Mouse (Mus musculus) heart, postnatal 14 days (tissue): ENCODE data around the gene Spint1. TPM values are rescaled to one million over a fixed set of nuclear protein-coding genes. Genes with fewer than 3 reads are reported as not detected.

Source experiments
- DNase-seq, 2 experiments: peaks; one replicate each; pipeline ENCODE4 v3.0.0; 2021 to 2022
- intact Hi-C: fragments of 180-260 bp; cut with DNase I; formaldehyde crosslinking; loops from one replicate; pipeline ENCODE4 v1.15.1; 2025
- total RNA-seq, 2 experiments: library from RNA; stranded (reverse); gene quantifications; 2 replicates each; pipeline ENCODE4 v1.2.3; 2021

The Spint1 gene
- total RNA-seq, 2 experiments from 2014 or later: 0.17 to 0.26 TPM

DNA sequence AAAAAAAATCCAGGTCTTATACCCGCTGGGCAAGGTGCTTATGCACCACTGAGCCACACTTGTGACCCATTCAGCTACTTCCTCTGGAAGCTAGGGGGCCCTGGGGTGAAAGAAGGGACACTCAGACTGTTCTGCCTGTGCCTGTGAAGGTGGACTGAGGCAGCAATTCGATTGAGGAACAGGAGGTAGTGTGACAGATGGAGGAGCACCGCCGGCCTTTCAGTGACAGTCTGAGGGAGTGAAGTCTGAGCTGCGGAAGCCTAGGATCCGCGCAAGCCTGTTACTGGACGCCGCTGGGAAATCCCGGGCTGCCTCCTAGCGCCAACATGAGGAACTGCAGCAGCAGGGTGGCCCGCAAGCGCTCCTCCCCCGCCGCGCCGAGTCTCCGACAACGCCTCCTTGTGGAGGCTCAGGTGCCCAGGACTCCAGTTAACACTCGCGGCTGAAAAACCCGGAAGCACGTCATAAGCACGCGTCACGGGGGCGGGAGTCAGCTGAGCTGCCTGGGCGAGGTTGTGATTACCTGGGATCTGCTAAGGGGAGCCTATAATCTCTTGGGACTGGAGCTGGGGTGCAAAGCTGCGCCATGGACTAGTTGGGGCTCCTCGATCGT is 51.2 kb downstream of the Spint1 start, which contains the start of gene Vps18:
Vps18 (plus strand) TSS at position 471 of the 613 bp plus-strand sequence.
- peak; percentile 97 to 99 for DNase-seq
- intact Hi-C loops: loop anchor here (1.0 to 5.0 kb wide), 2 partner anchors 37 to 251 kb away; no protein-coding TSS in a partner anchor

DNA sequence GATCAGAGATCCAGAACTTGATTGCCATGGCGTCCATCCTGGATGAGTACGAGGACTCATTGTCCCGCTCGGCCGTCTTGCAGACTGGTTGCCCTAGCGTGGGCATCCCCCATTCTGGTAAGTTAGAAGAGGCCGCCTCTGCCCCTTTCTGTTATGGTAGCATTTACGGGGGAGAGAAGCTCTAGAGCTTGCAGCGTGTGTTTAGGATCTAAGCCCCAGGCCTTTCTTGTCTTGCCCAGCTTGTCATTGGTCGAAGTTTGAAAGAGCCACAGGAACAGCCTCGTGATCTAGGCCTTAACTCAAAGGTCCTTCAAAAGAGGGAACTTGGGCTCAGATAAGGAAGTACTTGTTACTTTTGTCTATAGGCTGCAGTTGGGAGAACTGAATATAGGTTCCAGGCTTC is 51.9 kb downstream of the Spint1 start:
- DNase-seq: peak in 1 of 2 experiments; percentile 29
- intact Hi-C loops: loop anchor here (5.0 kb wide), 1 partner anchor 252 kb away; no protein-coding TSS in a partner anchor

DNA sequence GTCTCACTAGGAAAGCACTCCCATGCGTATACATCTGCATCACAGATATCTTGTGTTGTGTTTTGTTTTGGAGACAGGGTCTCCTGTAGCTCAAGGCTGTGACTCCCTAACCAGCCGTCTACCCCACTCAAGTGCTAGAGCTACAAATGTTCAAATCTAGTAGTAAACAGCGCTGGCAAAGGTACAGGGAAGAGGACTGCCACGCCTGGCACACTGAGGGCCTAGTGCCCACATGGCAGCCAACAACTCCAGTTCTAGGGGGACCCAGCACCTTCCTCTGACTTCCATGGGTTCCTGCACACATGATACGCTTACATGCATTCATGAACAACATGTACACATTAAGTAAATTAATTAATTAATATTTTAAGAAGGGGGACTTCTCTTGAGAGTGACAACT is 55.1 kb downstream of the Spint1 start:
- no peak for DNase-seq
- intact Hi-C loops: no loop called here

DNA sequence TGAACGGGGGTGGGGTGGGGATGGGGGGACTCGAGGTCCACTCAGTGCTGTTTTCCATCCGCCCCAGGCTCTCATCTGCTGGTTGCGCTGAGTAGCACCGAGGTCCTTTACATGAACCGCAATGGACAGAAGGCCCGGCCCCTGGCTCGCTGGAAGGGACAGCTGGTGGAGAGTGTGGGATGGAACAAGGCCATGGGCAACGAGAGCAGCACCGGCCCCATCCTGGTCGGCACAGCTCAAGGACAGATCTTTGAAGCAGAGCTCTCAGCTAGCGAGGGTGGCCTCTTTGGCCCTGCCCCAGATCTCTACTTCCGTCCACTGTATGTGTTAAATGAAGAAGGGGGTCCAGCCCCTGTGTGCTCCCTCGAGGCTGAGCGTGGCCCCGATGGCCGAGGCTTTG is 55.7 kb downstream of the Spint1 start:
- intact Hi-C loops: no loop called here
- DNase-seq: no peak

DNA sequence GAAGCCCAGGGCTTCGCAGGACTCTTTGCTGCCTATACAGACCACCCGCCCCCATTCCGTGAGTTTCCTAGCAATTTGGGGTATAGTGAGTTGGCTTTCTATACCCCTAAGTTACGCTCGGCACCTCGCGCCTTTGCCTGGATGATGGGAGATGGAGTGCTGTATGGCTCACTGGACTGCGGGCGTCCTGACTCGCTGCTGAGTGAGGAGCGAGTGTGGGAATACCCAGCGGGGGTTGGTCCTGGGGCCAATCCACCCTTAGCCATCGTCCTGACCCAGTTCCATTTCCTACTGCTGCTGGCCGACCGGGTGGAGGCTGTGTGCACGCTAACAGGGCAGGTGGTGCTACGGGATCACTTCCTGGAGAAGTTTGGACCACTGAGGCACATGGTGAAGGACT is 56.1 kb downstream of the Spint1 start:
- DNase-seq: no peak
- intact Hi-C loops: no loop called here

DNA sequence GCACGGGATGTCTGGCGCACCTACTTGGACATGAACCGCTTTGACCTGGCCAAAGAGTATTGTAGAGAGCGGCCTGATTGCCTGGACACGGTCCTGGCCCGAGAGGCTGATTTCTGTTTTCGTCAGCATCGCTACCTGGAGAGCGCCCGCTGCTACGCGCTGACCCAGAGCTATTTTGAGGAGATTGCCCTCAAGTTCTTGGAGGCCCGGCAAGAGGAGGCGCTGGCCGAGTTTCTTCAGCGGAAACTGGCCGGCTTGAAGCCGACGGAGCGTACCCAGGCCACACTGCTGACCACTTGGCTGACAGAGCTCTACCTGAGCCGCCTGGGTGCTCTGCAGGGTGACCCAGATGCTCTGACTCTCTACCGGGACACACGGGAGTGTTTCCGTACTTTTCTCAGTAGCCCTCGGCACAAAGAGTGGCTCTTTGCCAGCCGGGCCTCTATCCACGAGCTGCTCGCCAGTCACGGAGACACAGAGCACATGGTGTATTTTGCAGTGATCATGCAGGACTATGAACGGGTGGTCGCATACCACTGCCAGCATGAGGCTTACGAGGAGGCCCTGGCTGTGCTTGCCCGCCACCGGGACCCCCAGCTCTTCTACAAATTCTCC is 56.7 kb downstream of the Spint1 start:
- no peak for DNase-seq
- intact Hi-C loops: no loop called here

DNA sequence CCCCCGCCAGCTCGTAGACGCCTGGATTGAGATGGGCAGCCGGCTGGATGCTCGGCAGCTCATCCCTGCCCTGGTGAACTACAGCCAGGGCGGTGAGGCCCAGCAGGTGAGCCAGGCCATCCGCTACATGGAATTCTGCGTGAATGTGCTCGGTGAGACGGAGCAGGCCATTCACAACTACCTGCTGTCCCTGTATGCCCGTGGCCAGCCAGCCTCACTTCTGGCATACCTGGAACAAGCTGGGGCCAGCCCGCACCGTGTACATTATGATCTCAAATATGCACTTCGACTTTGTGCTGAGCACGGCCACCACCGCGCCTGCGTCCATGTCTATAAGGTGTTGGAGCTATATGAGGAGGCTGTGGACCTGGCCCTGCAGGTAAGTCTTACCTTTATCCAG is 57.2 kb downstream of the Spint1 start:
- intact Hi-C loops: no loop called here
- no peak for DNase-seq

DNA sequence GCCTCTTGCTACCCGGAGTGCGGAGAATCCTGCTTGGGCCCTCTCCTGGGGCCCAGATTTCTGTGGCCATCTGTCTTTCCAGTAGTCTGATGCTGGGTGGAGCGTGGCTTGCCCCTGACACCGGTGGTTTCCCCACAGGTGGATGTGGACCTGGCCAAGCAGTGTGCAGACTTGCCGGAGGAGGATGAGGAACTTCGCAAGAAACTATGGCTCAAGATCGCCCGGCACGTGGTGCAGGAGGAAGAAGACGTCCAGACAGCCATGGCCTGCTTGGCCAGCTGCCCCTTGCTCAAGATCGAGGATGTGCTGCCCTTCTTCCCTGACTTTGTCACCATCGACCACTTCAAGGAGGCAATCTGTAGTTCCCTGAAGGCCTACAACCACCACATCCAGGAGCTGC is 59.6 kb downstream of the Spint1 start:
- DNase-seq: no peak
- intact Hi-C loops: no loop called here

DNA sequence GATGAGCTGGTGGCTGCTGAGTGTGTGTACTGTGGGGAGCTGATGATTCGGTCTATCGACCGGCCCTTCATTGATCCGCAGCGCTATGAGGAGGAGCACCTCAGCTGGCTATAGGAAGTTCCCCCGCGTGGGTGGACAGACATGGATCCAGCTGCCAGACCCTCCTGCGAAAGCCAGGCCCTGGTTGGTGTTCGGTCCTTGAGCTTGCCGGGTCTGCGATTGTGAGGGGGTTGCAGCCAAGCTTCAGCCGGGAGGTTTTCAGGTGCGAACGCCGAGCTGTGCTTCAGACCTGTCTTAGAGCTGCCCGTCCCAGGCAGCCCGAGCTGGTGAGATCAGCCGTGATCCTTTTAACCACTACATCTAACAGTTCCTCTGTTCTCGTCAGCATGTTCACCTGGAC is 60.3 kb downstream of the Spint1 start:
- no peak for DNase-seq

DNA sequence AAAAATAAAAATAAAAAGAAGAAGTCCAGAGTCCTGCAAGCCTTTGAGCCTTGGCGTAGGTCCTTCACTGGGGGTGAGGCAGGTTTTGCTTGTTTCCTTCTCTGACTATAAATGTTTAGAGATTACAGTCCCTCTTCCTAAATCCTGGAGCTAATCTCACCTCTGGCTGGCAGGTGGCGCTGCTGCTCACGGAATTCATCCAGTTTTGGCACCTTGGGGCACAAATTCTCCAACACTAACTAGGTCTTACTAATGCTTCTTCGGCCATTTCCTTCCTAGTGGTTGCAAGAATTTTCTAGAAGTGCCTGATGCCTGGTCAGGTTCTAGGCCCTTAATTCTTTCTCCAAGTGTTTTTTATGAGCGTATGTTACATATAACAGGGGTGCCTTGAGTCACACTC is 61.2 kb downstream of the Spint1 start:
- peak; percentile 74 to 80 for DNase-seq
- intact Hi-C loops: loop anchor here (1.0 kb wide), 2 partner anchors 115 to 139 kb away; no protein-coding TSS in a partner anchor

More for the DNA sequence above, 60.3 kb downstream of the Spint1 start:
- intact Hi-C loops: no loop called here

DNA sequence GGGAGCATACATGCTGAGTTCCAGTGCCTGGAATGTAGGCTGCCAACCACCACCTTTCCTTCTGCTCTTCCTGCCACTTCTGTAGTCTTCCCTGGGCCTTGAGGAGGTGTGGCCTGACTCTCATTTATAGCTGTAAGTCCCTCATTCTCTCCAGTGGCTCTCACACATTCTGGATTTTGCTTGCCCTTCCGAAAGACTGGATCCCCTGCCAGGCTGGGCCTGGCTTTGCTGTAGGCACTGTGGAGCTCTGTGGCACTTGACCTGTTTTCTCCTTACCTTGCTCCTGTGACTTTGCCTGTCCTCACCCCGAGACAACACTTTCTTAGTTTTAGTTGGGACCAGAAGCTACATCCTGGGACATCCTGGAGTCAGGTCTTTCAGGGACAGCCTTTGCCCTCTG is 61.7 kb downstream of the Spint1 start:
- intact Hi-C loops: loop anchor here (1.0 kb wide), 2 partner anchors 114 to 138 kb away; no protein-coding TSS in a partner anchor
- no peak for DNase-seq

Other genes with a start within 250 kb of the Spint1 start
- gene Ccdc32, start 208.0 kb upstream of the Spint1 start, total RNA-seq: 10 to 100 TPM; 12.8 TPM
- 1 to 10 TPM; 4.1 to 4.3 TPM for gene Rpusd2, start 202.6 kb upstream of the Spint1 start, total RNA-seq
- 1 to 10 TPM; 3.0 to 4.0 TPM for gene Knl1, start 190.2 kb upstream of the Spint1 start, total RNA-seq
- 1 to 10 TPM; 2.2 to 3.7 TPM for gene Rad51, start 124.6 kb upstream of the Spint1 start, total RNA-seq
- 10 to 100 TPM; 18.6 to 20.9 TPM for gene Rmdn3, start 80.3 kb upstream of the Spint1 start, total RNA-seq
- gene Gchfr, start 69.6 kb upstream of the Spint1 start, total RNA-seq: 1 to 10 TPM; 1.3 to 2.2 TPM
- gene Gm14137, start 62.9 kb upstream of the Spint1 start, total RNA-seq: not detected
- gene Zfyve19, start 28.7 kb upstream of the Spint1 start, total RNA-seq: 10 to 100 TPM; 15.7 TPM
- 10 to 100 TPM in 1 of 2 experiments, 1 to 10 TPM in 1; 9.3 to 10.0 TPM for gene Dnajc17, start 28.6 kb upstream of the Spint1 start, total RNA-seq
- not detected for gene Ppp1r14d, start 7.5 kb upstream of the Spint1 start, total RNA-seq
- gene Rhov, start 33.9 kb downstream of the Spint1 start, total RNA-seq: not detected
- 10 to 100 TPM; 12.8 to 13.3 TPM for gene Vps18, start 51.4 kb downstream of the Spint1 start, total RNA-seq
- gene Dll4, start 88.4 kb downstream of the Spint1 start, total RNA-seq: 10 to 100 TPM; 19.5 to 22.3 TPM
- gene Chac1, start 113.9 kb downstream of the Spint1 start, total RNA-seq: 10 to 100 TPM; 12.8 to 13.0 TPM
- gene Ino80, start 240.3 kb downstream of the Spint1 start, total RNA-seq: 10 to 100 TPM; 11.8 TPM